Mouse (Mus musculus) gastrocnemius, adult 2 months (tissue): ENCODE data around the gene Fam171a2. TPM values are rescaled to one million over a fixed set of nuclear protein-coding genes. Genes with fewer than 3 reads are reported as not detected.

Experiments
- DNase-seq: peaks from one replicate; pipeline ENCODE4 v3.0.0; 2022
- H3K27ac ChIP-seq: fragments of 200-600 bp; 2 replicates; pipeline ENCODE4 v1.8.1; 2022; ENCODE audit warnings: mild to moderate bottlenecking
- H3K4me3 ChIP-seq: fragments of 200-600 bp; 2 replicates; pipeline ENCODE4 v1.8.1; 2022; ENCODE audit warnings: mild to moderate bottlenecking, moderate library complexity
- CTCF ChIP-seq: fragments of 200-600 bp; IDR thresholded peaks from 2 replicates; pipeline ENCODE4 v1.8.1; 2022; ENCODE audit warnings: antibody characterized with exemption, mild to moderate bottlenecking, moderate library complexity
- intact Hi-C: fragments of 180-260 bp; cut with DNase I; formaldehyde crosslinking; loops from one replicate; pipeline ENCODE4 v1.15.1; 2025
- total RNA-seq, 2 experiments: library from RNA; stranded (reverse); gene quantifications; 2 replicates each; pipeline ENCODE4 v1.2.3; 2021

Fam171a2 gene
- total RNA-seq, 2 experiments from 2014 or later, result 0.66 to 1.1 TPM

DNA sequence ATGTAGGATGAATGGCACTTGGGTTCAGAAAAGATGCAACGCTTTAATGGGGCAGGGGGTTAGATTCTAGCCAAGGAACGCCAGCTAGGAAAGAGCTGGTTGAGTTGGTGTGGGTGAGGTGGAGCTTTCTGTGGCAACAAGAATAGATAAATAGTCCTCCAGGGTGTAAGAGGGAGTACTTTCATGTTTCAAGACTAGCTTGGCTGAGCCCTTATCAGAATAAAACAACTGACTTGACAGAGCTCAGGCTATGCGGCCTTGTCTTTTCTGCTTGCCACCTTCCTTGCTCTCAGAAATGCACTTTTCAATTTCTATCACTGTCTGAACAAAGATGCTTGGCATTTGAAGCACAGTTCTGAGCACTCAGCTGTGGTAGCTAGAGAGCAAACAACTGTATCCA is 27.5 kb upstream of the Fam171a2 start:
- intact Hi-C loops, result no loop called here

DNA sequence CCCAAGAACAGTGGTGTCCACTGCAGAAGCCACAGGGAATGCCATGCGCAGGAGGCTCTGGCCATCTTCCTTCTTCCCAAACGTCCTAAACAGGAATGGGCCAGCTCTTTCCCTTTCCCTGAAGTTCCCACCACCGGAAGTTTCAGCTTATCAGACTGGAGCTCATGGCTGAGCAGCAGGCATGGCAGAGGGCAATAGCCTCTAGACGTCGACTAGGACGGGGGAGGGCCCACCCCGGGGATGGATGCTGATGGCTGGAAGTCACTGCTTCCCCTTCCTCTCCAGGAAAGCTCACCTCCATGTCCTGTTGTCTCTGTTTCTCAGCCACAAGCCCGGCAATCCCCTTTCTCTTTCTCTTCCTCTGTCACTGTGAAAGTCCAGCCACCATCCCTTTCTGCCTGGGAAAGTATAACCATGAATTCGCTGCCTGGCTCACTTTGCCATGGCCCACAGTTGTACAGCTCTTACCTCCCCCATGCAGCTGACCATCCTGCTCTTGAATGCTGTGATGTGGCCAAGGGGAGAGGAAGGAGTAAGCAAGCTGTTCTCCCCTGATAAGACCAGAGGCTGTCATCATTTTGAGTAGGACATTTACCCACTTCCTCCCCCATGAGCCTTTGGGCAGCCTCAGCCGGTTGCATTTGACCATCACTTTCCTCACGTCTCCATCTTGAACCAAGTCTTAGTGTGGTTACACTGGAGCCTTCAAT is 22.3 kb upstream of the Fam171a2 start, which contains the start of gene Itga2b:
Gene Itga2b (minus strand): TSS at position 475 of the 710 bp plus-strand sequence.
- intact Hi-C loops, result no loop called here
- Histone ChIP-seq H3K27ac (no peak within 1 kb of the TSS), H3K4me3 (no peak within 1 kb of the TSS)
- no peak for DNase-seq
- TF ChIP-seq CTCF, result no peak

More for the DNA sequence above, 27.5 kb upstream of the Fam171a2 start:
- Histone ChIP-seq H3K4me3 (no peak overlapping the region), H3K27ac (no peak overlapping the region)
- no peak for TF ChIP-seq CTCF
- DNase-seq, result no peak

DNA sequence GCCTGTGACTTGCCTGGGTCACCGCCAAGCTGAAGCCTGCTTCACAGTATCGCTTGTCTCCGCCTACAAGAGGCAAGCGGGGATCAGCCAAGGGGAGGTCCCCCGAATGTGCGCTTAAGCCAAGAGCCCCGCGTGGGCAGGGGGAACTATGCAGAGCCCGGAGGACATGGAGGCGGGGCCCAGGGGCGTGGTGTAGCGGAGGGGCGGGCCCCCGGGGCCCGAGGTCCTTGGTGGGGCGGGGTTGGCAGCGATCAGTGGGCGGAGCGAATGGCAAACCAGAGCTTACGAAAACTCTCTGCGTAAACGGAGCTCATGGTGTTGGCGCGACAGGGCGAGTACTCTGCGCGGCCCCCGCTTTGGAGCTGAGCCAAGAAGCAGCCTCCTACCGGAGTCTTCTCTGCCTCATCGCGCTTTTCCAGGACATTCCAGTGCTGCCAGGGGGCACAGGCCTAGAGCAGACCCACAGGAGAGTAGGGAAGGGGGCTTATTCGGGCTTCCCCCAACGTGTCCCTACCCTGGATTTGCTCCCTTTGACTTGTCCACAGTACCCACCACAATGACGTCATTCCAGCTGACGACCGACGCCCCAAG is 19.7 kb upstream of the Fam171a2 start:
- intact Hi-C loops, result no loop called here
- Histone ChIP-seq H3K27ac (peak overlapping the region; percentile 85), H3K4me3 (peak overlapping the region; percentile 76)
- peak; percentile 99 for DNase-seq
- TF ChIP-seq CTCF, result no peak

DNA sequence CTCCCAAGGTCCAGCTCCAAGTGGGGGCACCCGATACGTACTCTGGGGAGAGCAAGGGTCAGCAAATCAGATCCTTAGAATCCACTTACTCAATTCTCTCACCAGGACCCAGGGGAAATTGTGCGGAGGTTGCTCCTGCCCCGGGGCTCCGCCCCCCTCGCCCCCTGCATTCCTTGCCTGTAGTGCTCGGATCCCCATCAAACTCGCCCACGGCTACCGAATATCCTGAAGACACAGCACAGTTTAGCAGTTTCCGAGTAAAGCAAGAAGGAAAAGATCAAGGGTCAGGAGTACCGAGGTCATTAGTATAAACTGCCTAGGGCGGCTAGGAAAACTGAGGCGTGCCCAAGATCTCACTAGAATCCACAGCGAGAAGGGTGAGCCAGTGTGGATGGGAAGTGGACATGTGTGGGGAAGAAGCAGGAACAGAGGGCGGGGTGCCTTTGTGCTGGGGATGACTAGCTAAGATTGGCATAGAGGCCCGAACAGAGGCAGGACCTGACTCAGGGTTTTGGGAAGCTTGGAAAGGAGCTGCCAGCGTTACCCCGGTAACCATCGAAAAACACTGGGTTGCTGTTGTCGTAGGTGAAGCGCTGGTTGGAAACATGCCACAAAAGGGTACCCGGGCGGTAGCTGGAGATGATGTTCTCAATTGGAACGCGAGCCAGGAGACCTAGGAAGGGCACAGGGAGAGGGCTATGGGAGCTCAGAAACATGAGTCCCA is 18.4 kb upstream of the Fam171a2 start:
- Histone ChIP-seq H3K4me3 (peak overlapping the region; percentile 43), H3K27ac (peak overlapping the region; percentile 85)
- no peak for TF ChIP-seq CTCF
- intact Hi-C loops, result no loop called here
- peak; percentile 73 for DNase-seq

DNA sequence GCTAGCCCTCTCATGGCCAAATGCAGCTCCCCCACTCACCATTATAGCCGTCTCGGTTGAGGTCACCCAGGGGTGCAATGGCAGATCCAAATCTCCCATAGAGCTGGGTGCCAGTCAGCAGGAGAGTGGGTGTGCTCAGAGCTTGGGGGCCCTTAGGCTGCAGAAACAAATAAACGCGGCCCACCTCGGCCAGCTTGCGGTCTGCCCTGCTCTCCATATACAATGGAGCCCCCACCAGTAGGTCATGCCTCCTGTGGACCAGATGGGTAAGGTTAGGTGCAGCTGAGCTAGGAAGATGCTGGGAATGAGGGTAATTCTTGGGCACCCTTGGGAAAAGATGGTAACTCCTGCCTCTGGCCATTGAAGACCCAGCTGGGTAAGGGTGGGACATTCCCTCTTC is 17.4 kb upstream of the Fam171a2 start:
- intact Hi-C loops, result no loop called here
- no peak for TF ChIP-seq CTCF
- Histone ChIP-seq H3K4me3 (no peak overlapping the region), H3K27ac (no peak overlapping the region; the same call in 1 of the 2 replicates)
- no peak for DNase-seq

DNA sequence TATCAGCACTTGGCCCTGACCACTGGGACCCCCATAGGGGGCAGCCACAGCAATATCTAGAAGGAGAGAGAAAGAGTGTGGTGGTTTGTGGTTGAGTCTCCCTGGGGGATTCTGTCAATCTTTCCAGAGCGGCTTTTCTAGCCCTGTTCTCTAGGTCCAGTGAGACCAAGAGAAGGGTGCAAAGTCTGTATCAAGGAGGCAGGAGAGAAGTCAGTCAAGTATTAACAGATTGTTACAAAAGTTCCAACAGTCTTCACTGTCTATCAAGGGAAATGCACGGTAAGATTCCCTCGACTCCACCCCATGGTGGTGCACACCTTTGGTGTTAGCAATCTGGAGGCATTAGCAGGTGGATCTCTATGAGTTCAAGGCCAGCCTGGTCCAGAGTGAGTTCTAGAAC is 14.3 kb upstream of the Fam171a2 start:
- TF ChIP-seq CTCF, result no peak

DNA sequence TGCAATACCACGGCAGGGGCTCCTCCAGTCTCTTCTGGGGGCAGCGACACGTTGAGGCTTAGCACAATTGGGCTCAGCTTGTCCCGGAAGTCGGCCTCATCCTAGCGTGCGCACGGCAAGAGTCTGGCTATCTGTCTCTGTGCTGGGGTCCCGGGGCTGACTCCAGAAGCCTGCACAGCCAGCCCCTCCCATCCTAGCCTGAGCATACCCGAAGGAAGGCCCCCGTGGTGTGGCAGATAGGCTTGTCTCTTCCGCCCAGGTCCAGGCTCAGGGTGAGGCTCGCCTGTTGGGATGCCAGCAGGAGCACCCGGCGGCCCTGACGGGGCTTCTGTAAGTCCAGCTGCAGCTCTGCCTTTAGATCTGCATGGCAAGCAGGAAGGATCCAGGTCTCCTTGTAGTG is 13.1 kb upstream of the Fam171a2 start:
- no peak for DNase-seq
- intact Hi-C loops, result no loop called here
- Histone ChIP-seq H3K27ac (no peak overlapping the region), H3K4me3 (no peak overlapping the region)
- no peak for TF ChIP-seq CTCF

More for the DNA sequence above, 14.3 kb upstream of the Fam171a2 start:
- Histone ChIP-seq H3K4me3 (no peak overlapping the region), H3K27ac (no peak overlapping the region)
- intact Hi-C loops, result no loop called here
- no peak for DNase-seq

DNA sequence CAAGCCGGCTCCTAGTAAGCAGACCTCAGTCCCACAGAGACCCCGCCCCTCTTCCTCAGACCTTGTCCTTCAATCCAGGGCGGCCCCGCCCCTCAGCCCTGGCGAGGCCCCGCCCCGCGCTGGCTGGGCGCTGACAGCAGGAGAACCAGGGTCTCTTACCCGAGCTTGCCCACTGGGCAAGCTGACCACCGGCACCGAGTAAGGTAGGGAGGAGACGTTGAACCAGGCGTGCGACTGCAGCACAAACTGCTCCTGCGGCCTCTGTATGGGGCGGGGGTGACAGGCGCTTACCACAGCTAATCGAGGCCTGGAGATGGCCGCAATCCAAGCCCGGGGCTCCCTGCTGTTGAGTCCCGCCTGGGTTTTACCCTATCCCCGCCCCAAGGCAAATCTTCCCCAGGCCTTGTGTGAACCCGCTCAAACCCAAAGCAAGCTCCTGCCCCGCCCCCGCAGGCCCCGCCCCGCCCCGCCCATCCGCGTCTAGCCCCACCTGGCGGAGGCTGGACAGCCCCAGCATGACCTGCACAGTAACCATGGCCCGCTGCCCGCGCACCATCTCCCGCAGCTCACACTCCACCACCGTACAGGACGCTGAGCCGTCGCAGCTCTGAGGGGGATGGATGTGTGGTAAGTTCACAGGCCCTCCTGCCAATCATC is 8.4 kb upstream of the Fam171a2 start:
- H3K4me3 ChIP-seq, result peak overlapping the region; percentile 84
- peak; percentile 47 for TF ChIP-seq CTCF
- peak overlapping the region; percentile 66 for H3K27ac ChIP-seq
- DNase-seq, result peak; percentile 78
- intact Hi-C loops, result no loop called here

DNA sequence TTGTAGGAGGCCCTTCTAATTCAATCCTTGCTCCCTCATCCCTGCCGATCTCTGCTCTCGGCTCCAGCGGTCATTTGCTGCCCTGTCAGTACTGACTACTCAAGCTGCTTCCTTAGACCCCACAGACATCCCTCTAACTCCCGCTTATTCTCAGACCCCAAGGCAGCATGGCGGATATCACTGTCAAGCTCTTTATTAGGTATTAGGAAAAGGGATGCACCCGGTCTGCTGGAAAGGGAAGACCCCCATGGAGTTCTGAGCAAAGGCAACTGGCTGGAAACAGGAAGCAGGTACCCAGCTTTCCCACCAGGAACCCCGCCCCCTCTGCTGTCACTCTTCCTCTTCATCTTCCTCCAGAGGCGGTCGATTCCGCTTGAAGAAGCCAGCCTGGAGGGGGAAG is 5.6 kb upstream of the Fam171a2 start:
- no peak for DNase-seq
- no peak for TF ChIP-seq CTCF
- Histone ChIP-seq H3K27ac (no peak overlapping the region), H3K4me3 (no peak overlapping the region)
- intact Hi-C loops, result no loop called here

DNA sequence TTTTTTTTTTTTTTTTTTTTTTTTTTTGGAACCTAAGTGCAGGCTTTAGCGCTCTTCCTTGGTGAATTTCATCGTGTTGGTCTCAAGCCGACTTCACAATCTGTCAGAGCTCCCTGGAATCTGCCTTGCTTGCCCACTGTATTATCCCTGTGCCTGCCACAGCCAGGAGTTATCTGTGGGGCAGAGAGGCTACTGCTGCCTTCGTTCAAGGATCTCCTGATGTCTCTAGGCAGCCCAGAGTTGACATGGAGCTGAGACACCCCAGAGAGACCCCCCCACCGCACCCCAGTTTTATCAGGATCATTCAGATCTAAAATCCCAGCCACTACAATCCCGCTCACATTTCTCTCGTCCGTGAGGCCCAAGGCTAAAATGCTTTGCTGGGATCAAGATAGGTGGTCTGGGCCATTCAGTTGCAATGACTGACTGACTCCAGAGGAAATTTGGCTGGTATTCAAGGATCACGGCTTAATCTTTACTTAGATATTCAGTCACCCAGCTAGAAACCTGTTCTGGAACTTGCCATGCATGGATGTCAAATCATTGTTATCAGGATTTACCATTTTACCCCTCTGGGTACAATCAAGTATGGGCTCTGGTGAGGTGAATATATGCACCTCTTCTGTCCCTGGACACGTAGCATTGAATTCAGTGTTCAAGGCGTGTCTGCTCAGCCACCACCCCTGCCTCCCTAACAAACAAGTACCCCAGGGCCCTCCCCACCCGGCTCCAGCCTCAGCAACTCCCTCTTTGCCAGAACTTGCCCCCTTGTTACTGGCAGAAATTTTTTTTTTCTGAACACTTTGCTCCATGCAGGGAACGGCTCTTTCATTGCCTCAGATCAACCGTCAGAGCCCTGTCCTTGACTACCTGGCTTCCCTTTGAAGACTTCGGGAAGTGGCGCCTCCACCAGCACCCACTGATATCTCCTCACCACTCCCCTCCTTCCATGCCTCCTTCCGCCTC is 1.8 kb upstream of the Fam171a2 start:
- H3K4me3 ChIP-seq, result no peak overlapping the region
- intact Hi-C loops, result no loop called here
- TF ChIP-seq CTCF, result no peak
- no peak overlapping the region for H3K27ac ChIP-seq
- no peak for DNase-seq

DNA sequence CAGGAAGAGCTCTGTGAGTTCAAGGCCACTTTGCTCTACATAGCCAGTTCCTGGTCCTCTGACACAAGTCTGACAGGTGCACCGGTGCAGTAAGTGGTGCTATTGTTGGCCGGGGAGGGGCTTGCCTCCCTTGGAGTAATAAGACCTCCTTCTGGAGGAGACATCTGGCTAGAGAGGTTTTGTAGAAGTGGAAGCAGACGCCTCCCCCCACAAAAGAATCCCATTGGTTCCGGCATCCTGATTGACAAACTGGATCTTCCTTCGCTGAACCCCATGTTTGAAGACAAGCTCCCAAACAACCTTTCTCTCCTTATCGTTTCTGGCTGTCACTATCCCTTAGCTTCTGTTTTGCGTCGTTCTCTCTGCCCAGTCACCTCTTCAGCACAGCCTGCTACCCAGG is 845 bp upstream of the Fam171a2 start:
- H3K4me3 ChIP-seq, result no peak overlapping the region
- H3K27ac ChIP-seq, result no peak overlapping the region; the same call in 1 of the 2 replicates
- intact Hi-C loops, result no loop called here
- no peak for TF ChIP-seq CTCF
- no peak for DNase-seq
